Mouse (Mus musculus) adrenal gland, adult 18-20 months (tissue): ENCODE results near the gene Vwa3b. TPM values are rescaled to one million over a fixed set of nuclear protein-coding genes. Genes with fewer than 3 reads are reported as not detected.
"Not testable (repeated sequence)": the region's sequence is repeated elsewhere in the genome, so short reads cannot be mapped to it uniquely, and the experiment has no call there.

Experiments used
- DNase-seq, 2 experiments: peaks; one replicate each; pipeline ENCODE4 v3.0.0; 2021 to 2022; ENCODE audit warnings: low spot score in 2 of 2
- long read RNA-seq, 2 experiments: library from polyadenylated mRNA; stranded (forward); transcript quantifications; one replicate each; pipeline ENCODE4 v2.0.0; 2021
- total RNA-seq, 2 experiments: library from RNA; stranded (reverse); gene quantifications; 1 replicate in 1 of 2; 2 replicates in 1 of 2; pipeline ENCODE4 v1.2.3; 2021

Gene Vwa3b
- total RNA-seq: 1 to 10 TPM in 1 of 2 experiments, under 1 TPM in 1; 0.58 to 1.4 TPM
- long read RNA-seq, experiment 1: 0 reads
- long read RNA-seq, experiment 2: 0 reads

DNA sequence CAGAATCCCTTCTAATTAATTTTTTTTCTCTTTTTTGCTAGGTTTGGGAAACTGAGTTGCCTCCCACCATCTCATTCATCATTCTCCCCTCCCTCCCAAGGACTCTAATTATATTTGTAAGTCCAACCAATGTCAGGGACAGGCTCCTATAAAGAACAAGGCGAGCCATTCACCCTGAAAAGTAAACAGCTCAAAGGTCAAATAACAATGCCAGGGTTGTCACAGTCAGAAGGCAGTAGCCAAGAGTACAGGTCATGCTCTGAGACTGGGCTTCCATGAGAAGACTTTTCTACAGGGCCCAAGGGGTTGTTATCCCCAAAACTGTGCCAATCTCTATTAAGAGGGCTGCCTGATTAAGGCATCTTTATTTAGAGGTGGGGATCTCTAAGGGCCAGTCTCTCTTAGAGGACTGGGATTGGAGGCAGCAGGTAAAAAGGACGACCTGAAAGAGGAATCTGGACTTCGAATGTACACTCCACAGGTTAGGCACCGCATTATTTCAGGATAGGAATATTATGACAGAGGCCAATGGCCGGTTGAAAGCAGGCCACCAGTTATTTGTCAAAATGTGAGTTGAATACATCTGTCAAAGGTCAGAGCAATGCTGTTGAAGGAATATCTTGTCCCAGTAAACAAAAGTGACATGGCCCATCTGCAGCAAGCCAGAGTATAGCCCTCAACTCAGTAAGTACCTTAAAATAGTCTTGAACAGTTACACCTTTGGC lies at the start of gene Vwa3b:
Gene Vwa3b (plus strand): TSS at position 635 of the 725 bp plus-strand sequence.
- DNase-seq: no peak

DNA sequence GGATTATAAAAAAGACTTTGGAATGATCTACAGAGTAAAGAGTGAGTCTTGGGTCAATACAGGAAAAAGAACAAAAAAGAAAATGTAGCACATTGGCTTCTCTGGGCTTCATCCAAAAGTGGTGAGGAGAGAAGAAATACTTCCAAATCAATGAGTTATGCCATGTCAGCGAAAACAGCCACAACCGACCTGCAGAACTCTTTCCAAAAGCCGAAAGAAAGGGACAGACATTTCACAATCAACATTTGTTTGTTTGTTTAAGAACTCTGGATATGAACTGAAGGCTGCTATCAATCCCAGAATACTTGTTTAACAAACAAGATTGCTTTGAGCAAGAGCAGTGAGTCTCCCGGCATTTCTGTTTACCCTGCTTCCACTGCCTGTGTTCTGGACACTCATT lies 49.6 kb upstream of the Vwa3b start:
- no peak for DNase-seq

DNA sequence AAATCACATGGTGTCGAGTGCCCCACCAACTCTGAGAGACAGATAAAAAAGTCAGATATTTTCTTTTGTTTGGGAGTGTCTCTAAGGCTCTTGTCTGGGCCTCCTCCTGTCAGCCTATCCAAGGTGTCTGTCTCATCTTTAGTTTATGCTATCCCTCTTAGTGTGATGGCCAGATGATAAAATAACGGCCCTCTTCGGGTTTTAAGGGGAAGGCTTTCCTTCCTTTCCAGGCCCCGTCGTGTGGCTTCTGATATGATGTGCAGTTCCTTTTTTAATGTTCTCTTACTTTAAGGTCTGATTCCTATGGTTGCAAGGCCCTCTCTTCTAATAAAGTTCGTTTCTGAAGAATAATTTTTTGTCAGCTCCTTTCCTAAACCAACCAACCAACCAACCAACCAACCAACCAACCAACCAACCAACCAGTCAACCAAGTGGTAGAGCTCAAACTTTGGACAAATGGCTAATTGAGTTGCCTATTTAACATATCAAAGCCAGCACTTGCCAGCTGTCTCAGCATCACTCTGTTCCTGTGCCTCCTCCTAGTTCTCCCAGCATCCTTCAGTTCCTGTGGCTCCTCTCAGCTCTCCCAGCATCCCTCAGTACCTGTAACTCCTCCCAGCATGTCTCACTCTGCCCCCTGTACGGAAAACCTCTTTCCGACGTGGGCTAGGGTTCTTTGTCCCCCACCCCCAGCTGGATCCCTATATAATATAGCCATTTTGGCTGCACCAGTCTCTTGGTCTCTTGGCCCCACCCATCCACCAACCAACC lies 44.0 kb upstream of the Vwa3b start:
- DNase-seq: no peak

DNA sequence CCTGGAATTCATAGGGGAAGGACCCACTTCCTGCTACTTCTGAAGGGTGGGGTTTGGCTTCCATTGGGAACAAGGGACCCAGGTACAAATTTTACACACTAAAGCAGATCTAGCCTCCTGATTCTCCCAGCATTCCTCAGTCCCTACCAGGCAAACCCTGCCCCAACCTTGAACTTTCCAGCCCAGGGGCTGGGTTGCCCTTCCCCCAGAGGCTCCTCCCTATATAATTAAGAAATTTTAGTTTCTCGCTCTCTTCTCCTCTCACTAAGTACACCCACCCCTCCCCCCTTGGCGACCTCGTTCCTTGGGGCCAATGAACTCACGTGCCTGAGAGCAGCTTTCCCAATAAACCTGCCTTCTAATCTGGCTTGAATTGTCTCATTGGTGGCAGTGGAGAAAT lies 42.6 kb upstream of the Vwa3b start:
- DNase-seq: no peak

DNA sequence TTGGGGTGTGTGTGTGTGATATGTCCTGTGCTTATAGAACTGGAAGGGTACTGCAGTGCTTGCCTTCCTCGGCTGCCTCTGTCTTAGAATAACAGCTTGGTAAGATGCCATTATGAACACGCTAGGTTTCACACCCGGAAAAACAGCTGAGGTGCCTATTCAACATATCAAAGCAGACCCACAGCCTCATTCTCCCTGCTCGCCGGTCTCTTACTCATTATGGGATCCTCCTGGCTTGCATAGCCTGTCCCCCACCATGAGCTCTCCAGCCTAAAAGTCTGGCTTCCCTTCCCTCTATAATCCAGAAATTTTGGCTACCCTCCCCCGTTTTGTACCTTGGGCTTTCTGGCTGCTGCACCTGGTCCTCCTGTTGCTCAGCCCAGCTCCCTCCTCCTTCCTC lies 42.0 kb upstream of the Vwa3b start:
- no peak for DNase-seq

DNA sequence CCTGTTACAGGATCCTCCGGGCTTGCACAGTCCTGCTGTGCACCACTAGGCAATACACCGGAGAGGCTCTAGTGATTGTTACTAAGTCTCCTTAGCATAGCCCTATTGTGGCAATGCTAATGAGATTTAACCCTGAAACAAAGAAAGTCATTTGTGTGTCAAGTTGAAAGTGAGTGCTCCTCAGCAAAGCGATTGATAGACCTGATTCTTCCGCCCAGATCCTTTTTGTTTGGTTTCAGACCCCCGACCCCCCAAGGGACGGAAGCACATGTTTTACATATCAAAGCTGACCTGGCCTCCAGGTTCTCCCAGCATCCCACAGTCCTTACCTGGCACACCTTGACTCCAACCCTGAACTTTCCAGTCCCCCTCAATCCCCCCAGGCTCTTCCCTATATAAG lies 40.5 kb upstream of the Vwa3b start:
- no peak for DNase-seq

DNA sequence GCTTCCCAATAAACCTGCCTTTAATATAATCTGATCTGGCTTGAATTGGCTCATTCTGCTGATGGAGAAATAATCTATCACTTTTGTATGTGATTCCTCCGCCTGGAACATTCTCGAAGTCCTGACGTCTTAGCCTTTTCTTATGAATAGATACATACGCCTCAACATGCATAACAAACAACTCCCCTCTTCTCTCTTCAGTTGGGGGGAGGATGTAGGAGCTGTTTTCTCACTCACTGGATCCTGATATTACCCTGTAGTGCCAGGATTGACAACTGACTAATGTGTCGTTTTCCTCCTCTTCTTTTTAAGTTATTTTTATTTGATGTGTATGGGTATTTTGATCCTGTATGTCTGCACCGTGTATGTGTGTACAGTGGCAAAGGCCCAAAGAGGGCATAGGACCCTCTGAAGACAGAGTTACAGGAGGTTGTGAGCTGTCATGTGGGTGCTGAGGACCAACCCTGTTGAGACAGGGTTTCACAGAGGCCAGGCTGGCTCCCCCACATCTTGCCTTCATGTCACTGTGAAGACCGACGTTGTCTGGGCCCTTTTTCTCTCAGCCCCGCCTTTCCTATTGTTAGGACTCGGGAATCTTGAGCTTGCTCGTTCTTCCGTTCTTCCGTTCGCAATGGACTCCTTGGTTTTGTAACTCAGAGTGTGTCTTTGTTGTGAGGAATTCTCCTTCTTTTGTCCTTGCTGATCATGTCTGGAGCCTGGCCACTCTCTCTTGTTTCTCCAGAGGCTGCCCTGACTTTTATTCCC lies 39.8 kb upstream of the Vwa3b start:
- DNase-seq: no peak

DNA sequence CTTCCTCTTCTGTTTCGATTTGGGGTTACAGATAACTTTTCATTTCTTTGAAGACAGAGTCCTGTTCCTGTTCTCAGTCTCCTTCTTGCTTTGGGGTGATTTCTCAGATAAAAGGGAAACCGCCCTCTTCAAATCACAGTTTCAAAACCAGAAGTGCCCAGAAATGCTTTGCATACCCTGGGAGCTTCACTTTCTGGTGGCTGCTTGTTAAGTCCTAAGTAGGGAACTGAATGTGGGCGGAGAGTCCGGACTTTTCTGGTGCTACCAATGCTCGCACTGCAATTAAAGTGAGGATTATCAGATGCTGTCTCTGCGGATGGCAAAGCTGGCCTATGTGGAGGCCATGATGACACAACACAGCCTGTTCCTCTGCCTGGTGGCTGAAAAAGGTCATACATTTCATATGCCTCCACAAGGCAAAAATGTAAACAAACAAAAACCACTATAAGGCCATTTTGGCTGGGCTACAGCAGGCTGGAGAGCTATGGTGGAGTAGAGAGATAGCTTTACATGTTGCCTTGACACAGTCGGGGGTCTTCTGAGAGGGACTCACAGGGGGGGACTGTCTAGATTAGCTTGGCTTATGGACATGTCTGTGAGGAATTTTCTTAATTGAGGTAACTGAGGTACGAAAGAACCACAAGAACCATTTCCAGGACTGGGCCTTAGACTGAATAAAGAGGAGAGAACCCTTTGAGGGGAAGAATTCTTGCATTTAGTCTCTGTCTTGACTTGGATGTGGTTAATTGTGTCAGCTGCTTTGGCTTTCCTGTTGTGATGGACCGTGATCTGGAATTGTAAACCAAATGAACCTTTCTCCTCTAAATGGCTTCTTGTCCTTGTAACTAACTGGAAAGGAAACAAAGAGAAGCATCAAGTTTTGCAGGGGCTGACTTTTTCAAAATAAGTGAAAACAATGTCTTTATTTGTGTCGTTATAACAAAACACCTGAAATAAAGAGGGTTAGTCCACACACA lies 38.9 kb upstream of the Vwa3b start:
- DNase-seq: no peak

DNA sequence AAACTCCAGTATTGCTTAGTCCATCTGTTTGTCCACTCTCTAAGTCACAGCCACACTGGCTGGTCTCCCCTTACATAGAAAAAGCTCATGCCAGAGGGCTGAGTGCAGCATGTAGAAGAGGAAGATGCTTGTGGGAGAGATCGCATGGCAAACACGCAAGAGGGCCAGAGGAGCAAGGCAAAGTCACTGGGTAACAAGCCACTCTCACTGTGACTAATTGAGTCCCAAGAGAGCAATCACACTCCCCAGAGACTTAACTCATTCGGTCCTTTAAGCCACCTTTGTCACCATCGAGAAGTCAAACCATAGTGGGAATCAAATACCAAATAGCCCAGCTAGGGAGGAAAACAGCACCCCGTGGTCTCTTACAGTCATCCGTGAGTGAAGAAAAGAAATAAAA lies 38.2 kb upstream of the Vwa3b start:
- no peak for DNase-seq

DNA sequence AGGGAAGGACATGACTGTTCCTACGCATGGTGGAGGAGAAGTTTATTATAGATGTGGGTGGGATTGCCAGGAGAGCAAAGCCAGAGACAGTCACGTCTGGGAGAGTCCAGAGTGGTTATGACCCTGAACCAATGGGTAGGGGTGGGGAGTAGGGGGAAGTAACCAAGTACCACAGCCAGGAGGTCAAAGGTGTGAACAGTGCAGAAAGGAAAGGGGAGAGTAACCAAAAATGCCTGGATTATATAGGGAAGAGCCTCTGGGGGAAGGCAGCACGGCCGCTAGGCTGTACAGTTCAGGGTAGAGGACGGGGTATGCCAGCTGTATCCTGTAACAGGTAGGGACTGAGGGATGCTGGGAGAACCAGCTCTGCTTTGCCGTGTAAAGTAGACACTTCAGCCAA lies 37.8 kb upstream of the Vwa3b start:
- DNase-seq: no peak

DNA sequence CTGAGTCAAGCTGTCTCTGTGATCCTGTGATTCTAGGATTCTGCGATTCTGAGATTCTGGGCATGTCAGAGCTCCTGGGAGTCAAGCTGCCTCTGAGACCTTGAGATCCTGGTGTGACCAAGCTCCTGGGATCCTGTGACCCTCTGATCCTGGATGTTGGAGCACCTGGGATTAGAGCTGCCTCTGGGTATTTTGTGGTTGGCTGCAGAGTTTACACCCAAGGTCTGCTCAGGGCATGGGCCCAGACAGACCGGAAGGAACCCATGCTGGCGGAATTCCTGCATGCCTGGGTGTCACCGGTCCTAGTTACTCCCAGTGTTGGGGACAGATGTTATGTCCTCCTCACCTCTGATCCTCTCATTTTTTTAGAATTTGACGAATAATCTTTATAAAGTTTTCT lies 32.1 kb upstream of the Vwa3b start:
- DNase-seq: no peak

DNA sequence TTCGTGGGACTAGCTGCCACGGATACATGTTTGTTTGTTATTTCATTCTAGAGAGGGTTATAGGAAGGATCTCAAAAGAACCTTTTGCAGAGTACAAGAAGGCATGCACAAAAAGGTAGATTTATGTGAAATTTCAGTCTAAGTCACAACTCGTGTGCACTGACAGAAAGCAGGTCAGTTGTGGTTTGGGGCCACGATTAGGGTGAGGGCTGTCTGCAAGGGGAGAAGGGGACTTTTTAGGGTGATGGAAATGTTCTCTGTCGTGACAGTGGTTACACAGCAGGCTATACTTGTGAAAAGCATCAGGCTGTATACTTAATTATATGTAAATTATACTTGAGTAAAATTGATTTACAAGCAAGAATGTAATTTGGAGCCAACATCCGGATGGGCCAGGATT lies 30.6 kb upstream of the Vwa3b start:
- DNase-seq: no peak

DNA sequence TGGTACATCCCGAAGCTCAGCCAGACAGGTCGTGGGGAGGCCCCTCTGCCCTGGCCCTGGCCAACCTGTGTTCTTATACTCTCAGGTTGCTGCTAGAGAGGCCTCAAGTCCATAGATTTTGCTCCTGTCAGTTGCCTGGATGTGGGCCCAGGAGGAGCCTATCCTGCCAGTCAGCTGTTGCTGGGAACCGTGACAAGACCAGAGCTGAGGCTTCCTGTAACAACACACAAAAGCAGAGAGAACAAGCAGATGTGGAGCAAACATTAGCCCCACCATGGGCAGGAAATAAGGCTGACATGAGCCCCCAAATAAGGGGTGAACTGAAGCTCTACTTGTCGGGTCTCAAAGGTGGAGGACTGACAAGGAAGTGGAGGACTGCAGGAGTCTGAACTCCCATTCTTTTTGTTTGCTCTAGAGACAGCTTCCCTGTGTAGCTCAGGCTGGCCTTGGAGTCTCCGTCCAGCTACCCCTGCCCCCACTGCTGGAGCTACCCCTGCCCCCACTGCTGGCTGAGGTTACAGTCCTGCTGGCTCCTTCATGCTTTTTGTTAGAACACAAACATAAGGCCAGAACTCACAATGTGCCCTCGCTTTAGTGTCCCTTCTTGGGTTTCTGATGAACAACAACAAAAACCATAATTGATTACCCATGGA lies 29.7 kb upstream of the Vwa3b start:
- peak in 1 of 2 experiments; percentile 13 for DNase-seq

DNA sequence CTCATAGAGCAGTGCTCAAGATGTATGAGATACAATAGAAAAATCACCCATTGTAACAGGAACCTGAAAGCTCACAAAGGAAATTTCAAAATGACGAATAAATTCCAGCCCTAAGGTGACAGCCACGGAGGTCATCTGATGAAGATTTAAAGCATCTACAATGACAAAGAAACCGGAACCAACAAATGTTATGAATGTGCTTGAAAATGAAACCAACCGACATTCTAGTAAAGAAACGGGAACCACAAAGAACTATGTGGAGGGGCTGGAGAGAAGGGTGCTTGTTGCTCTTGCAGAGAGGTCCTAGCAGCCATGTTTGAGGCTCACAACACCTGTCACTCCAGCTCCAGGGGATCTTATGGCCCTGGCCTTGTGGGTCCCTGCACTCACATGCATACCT lies 26.1 kb upstream of the Vwa3b start:
- DNase-seq: no peak

DNA sequence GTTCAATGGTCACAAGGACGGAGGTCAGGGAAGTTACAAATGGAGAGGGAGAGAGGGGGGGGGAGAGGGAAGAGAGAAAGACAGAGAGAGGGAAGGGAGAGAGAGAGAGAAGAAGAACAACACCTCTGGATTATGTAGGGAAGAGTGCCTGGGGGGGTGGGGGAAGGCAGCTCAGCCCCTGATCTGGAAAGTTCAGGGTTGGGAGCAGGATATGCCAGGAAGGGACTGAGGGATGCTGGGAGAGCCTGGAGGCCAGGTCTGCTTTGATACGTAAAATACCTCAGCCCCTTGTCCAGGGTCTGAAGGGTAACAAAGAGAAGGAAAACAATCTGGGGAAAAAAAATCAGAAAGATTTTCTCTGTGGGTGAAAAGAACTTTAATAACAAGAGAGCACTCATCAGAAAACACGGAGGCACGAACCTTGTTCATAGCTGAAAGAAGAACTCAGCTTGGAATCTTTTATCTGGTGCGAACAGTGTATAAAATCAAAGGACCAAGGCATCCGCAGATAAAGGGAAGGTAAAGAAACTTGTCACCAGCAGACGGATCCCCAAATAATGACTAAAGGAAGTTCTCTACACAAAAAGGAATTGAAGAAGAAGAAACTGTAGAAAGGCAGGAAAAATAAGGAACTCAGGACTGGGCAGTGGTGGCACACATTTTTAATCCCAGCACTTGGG lies 24.6 kb upstream of the Vwa3b start:
- DNase-seq: no peak

DNA sequence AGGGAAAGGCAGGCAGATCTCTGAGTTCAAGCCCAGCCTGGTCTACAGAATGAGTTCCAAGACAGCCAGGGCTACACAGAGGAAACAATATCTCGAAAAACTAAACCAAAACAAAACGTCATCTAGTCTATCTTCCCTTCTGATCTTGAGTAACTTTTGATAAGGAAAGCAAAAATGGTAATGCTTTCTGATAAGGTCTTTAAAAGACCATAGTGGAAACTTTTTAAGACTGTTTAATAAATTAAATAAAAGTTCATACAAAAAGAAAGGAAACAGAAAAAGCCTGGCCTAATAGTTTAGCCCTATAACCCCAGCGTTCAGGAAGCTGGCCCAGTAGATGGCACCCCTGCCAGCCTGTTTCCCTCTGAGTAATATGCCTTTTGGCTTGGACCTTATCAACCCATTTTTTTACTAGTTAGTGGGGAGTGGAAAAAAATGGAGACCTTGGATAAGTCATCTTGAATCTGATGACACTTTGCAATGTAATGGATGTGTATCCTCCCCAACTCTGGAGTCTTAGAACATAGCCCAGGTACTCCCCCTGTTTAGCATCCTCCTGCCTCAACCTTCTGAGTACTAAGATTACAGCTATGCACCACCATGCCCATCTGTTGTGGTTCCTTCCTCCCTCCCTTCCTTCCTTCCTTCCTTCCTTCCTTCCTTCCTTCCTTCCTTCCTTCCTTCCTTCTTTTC lies 23.9 kb upstream of the Vwa3b start:
- no peak for DNase-seq

DNA sequence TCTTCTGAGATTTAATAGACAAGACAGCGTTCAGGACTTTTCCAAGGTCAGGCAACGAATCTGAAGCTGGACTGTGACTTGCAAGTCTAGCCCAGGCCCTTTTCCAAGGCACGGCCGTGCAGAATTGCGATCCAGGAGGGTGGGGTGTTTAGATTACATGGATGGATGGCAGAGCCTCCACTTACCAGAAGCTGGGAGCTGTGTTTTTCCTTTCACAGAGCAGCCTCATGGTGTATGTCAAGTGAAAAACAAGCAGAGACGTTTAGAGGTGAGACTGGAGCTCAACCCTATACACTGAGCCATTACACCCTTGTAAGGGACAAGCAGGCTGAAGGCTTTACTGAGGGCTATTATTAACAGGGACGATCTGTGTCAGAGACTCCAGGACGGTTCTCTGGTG lies 21.9 kb upstream of the Vwa3b start:
- DNase-seq: no peak

DNA sequence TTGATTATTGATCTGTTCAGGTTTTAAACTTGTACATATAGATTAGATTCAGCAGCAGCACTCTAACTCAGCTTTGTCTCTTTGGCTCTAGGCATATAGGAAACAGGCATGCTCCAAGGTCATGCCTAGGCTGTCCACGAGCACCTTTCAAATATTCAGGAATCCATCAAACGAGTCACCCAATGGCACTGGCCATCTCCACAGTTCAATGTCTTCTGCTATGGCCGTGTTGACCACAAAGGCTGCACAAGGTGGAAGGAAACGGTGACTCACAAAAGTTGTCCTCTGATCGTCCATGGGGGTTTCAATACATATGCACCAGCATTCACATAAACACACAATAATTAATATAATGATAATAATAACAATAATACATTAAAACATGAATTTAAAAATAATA lies 21.4 kb upstream of the Vwa3b start:
- no peak for DNase-seq

DNA sequence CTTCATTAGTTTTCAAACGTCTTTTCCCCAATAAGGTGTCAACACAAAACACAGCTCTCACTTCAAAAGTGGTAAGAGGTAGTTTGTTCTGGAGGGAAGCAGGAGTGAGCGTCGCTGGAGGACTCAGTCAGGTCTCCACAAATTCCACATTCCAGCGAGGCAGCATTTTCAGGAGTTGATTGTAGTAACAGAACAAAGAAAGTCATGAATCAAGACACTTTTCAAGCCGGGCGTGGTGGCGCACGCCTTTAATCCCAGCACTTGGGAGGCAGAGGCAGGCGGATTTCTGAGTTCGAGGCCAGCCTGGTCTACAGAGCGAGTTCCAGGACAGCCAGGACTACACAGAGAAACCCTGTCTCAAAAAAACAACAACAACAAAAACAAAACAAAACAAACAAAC lies 19.9 kb upstream of the Vwa3b start:
- not testable (repeated sequence) for DNase-seq
